Mouse (Mus musculus) heart, postnatal 0 days (tissue): ENCODE data around the gene Irx5. TPM values are rescaled to one million over a fixed set of nuclear protein-coding genes. Genes with fewer than 3 reads are reported as not detected.

Source experiments
- ATAC-seq: fragments of 200-750 bp; cut with Nextera tagmentation; 2 replicates; pipeline ENCODE4 v1.8.0; 2017; ENCODE audit warnings: low read depth, moderate number of reproducible peaks, moderate library complexity; ENCODE audit not compliant: insufficient read depth
- DNase-seq: peaks from one replicate; pipeline ENCODE4 v3.0.0-alpha.2; 2016; ENCODE audit warnings: low spot score
- H3K27ac ChIP-seq: fragments of 300-500 bp; sonication (generic); 2 replicates; pipeline ENCODE4 v1.5.1; 2014; ENCODE audit warnings: low read depth, mild to moderate bottlenecking
- H3K27me3 ChIP-seq: fragments of 300-500 bp; sonication (generic); 2 replicates; pipeline ENCODE4 v1.6.1; 2014; ENCODE audit warnings: low read length, mixed read lengths; ENCODE audit not compliant: control insufficient read depth, insufficient read depth
- H3K36me3 ChIP-seq: fragments of 300-500 bp; sonication (generic); replicated peaks from 2 replicates; pipeline ENCODE4 v1.6.1; 2014; ENCODE audit warnings: low read length, mixed read lengths; ENCODE audit not compliant: control insufficient read depth, insufficient read depth
- H3K4me1 ChIP-seq: fragments of 300-500 bp; sonication (generic); 2 replicates; pipeline ENCODE4 v1.6.1; 2014; ENCODE audit warnings: antibody characterized with exemption; ENCODE audit not compliant: control insufficient read depth, insufficient read depth
- H3K4me2 ChIP-seq: fragments of 300-500 bp; sonication (generic); 2 replicates; pipeline ENCODE4 v1.6.1; 2014; ENCODE audit warnings: low read depth, mild to moderate bottlenecking, low read length, moderate library complexity
- H3K4me3 ChIP-seq: fragments of 300-500 bp; sonication (generic); 2 replicates; pipeline ENCODE4 v1.5.1; 2014; ENCODE audit warnings: low read depth, low read length
- H3K9ac ChIP-seq: fragments of 300-500 bp; sonication (generic); replicated peaks from 2 replicates; pipeline ENCODE4 v1.6.1; 2014; ENCODE audit warnings: low read depth, low read length, mixed read lengths
- H3K9me3 ChIP-seq: fragments of 300-500 bp; sonication (generic); replicated peaks from 2 replicates; pipeline ENCODE4 v1.6.1; 2016; ENCODE audit warnings: low read length; ENCODE audit not compliant: control insufficient read depth
- CTCF ChIP-seq: IDR thresholded peaks from 2 replicates; pipeline ENCODE4 v1.5.1; 2016; ENCODE audit warnings: antibody characterized with exemption, control low read depth, low read depth
- EP300 ChIP-seq: IDR thresholded peaks from 2 replicates; pipeline ENCODE4 v1.6.1; 2016; ENCODE audit warnings: antibody characterized with exemption, low read depth
- WGBS: fragments of 180-500 bp; shearing (Covaris S2); extraction: QIAGEN DNeasy Blood & Tissue Kit; methylation state at CpG from one replicate; pipeline ENCODE4 v1.1.7; 2014; 5-methylcytosine and 5-hydroxymethylcytosine counted together
- polyA plus RNA-seq: library from polyadenylated mRNA; unstranded; fragments of >200 nt; fragmentation: Nextera tagmentation; extraction: Ambion mirVana; gene quantifications from 2 replicates; pipeline ENCODE4 v1.2.1, GENCODE M21; 2015
- total RNA-seq: library from RNA; depleted of rRNA; stranded (reverse); fragments of >200 nt; gene quantifications from 2 replicates; pipeline ENCODE4 v1.2.3, GENCODE M21; 2014; ENCODE audit warnings: low replicate concordance

Gene Irx5
- total and polyA plus RNA-seq, 2 experiments from 2014 or later: 7.3 to 18.6 TPM

GRCm38 (mm10) chr8:92361546-92362351 lies 4.3 kb downstream of the Irx5 start:
- ATAC-seq: no peak
- TF ChIP-seq CTCF (peak; percentile 41), EP300 (no peak)
- 26% methylated on average over 25 of the region's 25 CpGs for WGBS
- Histone ChIP-seq H3K9ac (no peak overlapping the region), H3K36me3 (no peaks in the 10 kb centered on the region), H3K4me1 (peaks cover 9% of the 10 kb centered on the region), H3K4me2 (peak overlapping the region; percentile 22), H3K27me3 (peaks cover 93% of the 10 kb centered on the region), H3K4me3 (peak overlapping the region; percentile 14), H3K9me3 (no peaks in the 10 kb centered on the region), H3K27ac (no peak overlapping the region)
- no peak for DNase-seq

GRCm38 (mm10) chr8:92362396-92363115 lies 5.1 kb downstream of the Irx5 start:
- H3K4me1 ChIP-seq: 0 out of 2 replicates have a peak, but pooled peaks cover 5% of the 10 kb centered on the region
- no peak overlapping the region for H3K9ac ChIP-seq
- no peaks in the 10 kb centered on the region for H3K36me3 ChIP-seq
- TF ChIP-seq CTCF: no peak
- H3K4me3 ChIP-seq: peak overlapping the region; percentile 14
- H3K9me3 ChIP-seq: no peaks in the 10 kb centered on the region
- ATAC-seq (no peak), DNase-seq (no peak)
- no peak overlapping the region for H3K27ac ChIP-seq
- H3K4me2 ChIP-seq: peak overlapping the region; percentile 40
- 19% methylated on average over 15 of the region's 15 CpGs for WGBS
- H3K27me3 ChIP-seq: peaks cover 93% of the 10 kb centered on the region

- Histone ChIP-seq H3K4me2 (peak overlapping the region; percentile 40), H3K9me3 (no peaks in the 10 kb centered on the region), H3K36me3 (no peaks in the 10 kb centered on the region), H3K4me3 (peak overlapping the region; percentile 24), H3K27ac (no peak overlapping the region), H3K9ac (no peak overlapping the region), H3K4me1 (0 out of 2 replicates have a peak, but pooled peaks cover 5% of the 10 kb centered on the region), H3K27me3 (peaks cover 93% of the 10 kb centered on the region)
- ATAC-seq (no peak), DNase-seq (no peak)
- WGBS: 18% methylated on average over 45 of the region's 45 CpGs
- TF ChIP-seq CTCF: no peak
- no peak for TF ChIP-seq EP300
Observed at GRCm38 (mm10) chr8:92363217-92364147, 6.1 kb downstream of the Irx5 start.

GRCm38 (mm10) chr8:92364148-92364775 lies 6.8 kb downstream of the Irx5 start:
- ATAC-seq: no peak
- Histone ChIP-seq H3K36me3 (no peaks in the 10 kb centered on the region), H3K4me2 (peak overlapping the region; percentile 40), H3K4me3 (peak overlapping the region; percentile 24), H3K27ac (no peak overlapping the region), H3K9me3 (no peaks in the 10 kb centered on the region), H3K27me3 (peaks cover 91% of the 10 kb centered on the region), H3K9ac (no peak overlapping the region), H3K4me1 (0 out of 2 replicates have a peak, but pooled peaks cover 5% of the 10 kb centered on the region)
- 21% methylated on average over 20 of the region's 20 CpGs for WGBS
- no peak for DNase-seq
- TF ChIP-seq EP300 (no peak), CTCF (peak; percentile 38)
